Mouse (Mus musculus) testis, adult 10 weeks (tissue): ENCODE data around the gene Rfng. TPM values are rescaled to one million over a fixed set of nuclear protein-coding genes. Genes with fewer than 3 reads are reported as not detected.

Experiments
- polyA plus RNA-seq: library from polyadenylated mRNA; stranded (reverse); fragments of 350-450 nt; fragmentation: Illumina TruSeq; extraction: RNeasy Lipid Tissue Mini Kit (QIAGEN cat#74804); gene quantifications from one replicate; pipeline ENCODE4 v1.2.3, GENCODE M21; 2014; ENCODE audit warnings: low read depth, low replicate concordance

Gene Rfng
- polyA plus RNA-seq = 0.21 TPM

DNA sequence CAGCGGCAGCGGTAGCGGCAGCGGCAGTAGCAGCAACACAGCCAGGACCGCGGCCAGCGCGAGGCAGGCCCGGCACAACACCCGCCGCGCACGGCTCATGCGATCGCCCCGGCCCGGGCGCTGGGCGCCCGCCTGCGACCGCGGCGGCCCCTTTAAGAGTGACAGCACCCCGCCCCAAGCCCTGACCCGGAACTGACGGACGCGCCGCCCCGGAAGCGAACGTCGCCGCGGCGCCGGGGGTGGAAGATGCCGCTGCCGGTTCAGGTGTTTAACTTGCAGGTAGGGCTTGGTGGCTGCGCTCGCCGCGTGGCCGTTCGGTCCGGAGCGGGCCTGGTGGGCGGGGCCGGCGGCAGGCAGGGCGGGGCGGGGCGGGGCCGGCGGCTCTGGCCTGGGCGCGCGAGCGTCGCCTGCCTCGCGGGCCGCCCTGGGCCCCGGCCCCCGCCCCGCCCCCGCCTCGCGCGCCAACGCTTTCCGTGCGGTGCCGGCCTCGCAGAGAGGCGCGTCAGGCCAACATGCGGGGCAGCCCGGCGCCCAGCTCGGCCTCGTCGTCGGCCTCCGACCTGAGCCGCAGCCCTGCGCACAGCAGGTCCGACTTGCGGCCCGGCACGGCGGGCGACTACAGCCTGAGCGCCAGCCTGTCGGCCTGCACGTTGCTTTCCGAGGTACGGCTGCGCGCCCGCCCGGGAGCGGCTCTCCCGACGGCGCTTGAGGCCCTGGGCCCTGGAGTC, at the start of gene Rfng, which contains the start of gene Gps1:
TSS of gene Rfng (minus strand) at position 144 of the 728 bp plus-strand sequence.
TSS of gene Gps1 (plus strand) at position 209 of the 728 bp plus-strand sequence.

GRCm38 (mm10) chr11:120823956-120824786, 40.2 kb upstream of the Rfng start, which contains the start of gene Fasn:
Gene Fasn, minus strand, starts transcription at chr11:120824547.

GRCm38 (mm10) chr11:120795756-120796613, 12.0 kb upstream of the Rfng start, which contains the start of gene Dus1l:
Gene Dus1l, minus strand, starts transcription at chr11:120796403.

DNA sequence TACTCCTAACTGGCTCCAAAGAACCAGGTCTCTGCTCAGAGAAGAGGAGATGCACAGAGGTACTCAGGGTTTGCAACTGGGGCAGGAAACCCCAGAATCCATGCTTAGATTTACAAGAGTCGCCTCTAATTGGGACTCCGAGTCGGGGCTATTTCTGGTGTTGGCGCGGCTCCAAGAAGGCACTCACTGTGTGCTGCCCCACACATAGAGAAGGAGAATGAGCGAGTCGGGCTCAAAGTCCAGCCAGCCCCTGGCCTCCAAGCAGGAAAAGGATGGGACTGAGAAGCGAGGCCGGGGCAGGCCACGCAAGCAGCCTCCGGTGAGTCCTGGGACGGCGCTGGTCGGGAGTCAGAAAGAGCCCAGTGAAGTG, 21.4 kb downstream of the Rfng start, which contains the start of gene Hmga1b:
TSS of gene Hmga1b (plus strand) at position 123 of the 370 bp plus-strand sequence.

GRCm38 (mm10) chr11:120731858-120732680, 51.9 kb downstream of the Rfng start, which contains the start of gene Cbr2:
Gene Cbr2, minus strand, starts transcription at chr11:120732114.

Other genes with a start within 250 kb of the Rfng start
- gene Mcrip1, start 234.5 kb downstream of the Rfng start, polyA plus RNA-seq = 3.2 TPM
- 2.5 TPM for gene Ppp1r27, start 233.1 kb downstream of the Rfng start, polyA plus RNA-seq
- gene P4hb, start 211.0 kb downstream of the Rfng start, polyA plus RNA-seq = 41.5 TPM
- 5.0 TPM for gene Arhgdia, start 202.6 kb downstream of the Rfng start, polyA plus RNA-seq
- gene Alyref, start 185.8 kb downstream of the Rfng start, polyA plus RNA-seq = 15.0 TPM
- gene Anapc11, start 185.8 kb downstream of the Rfng start, polyA plus RNA-seq = 9.5 TPM
- not detected for gene Npb, start 175.7 kb downstream of the Rfng start, polyA plus RNA-seq
- 6.7 TPM for gene Pcyt2, start 166.3 kb downstream of the Rfng start, polyA plus RNA-seq
- 1.2 TPM for gene Sirt7, start 159.0 kb downstream of the Rfng start, polyA plus RNA-seq
- gene Mafg, start 150.6 kb downstream of the Rfng start, polyA plus RNA-seq = 1.8 TPM
- gene Pycr1, start 140.4 kb downstream of the Rfng start, polyA plus RNA-seq = 0.39 TPM
- gene Myadml2, start 136.0 kb downstream of the Rfng start, polyA plus RNA-seq = not detected
- not detected for gene Notum, start 123.0 kb downstream of the Rfng start, polyA plus RNA-seq
- 4.5 TPM for gene Aspscr1, start 111.2 kb downstream of the Rfng start, polyA plus RNA-seq
- gene Cenpx, start 70.5 kb downstream of the Rfng start, polyA plus RNA-seq = 2.4 TPM
- gene Lrrc45, start 70.3 kb downstream of the Rfng start, polyA plus RNA-seq = 0.18 TPM
- gene Rac3, start 62.7 kb downstream of the Rfng start, polyA plus RNA-seq = not detected
- not detected for gene Dcxr, start 56.9 kb downstream of the Rfng start, polyA plus RNA-seq
- 0.66 TPM for gene Cbr2, start 52.1 kb downstream of the Rfng start, polyA plus RNA-seq
- not detected for gene Hmga1b, start 21.4 kb downstream of the Rfng start, polyA plus RNA-seq
- gene Gps1, start 65 bp upstream of the Rfng start, polyA plus RNA-seq = 39.3 TPM
- 9.6 TPM for gene Dus1l, start 12.2 kb upstream of the Rfng start, polyA plus RNA-seq
- gene Fasn, start 40.3 kb upstream of the Rfng start, polyA plus RNA-seq = 0.92 TPM
- gene Ccdc57, start 148.7 kb upstream of the Rfng start, polyA plus RNA-seq = 8.3 TPM
- gene Slc16a3, start 164.3 kb upstream of the Rfng start, polyA plus RNA-seq = 0.07 TPM
- 173 TPM for gene Csnk1d, start 207.1 kb upstream of the Rfng start, polyA plus RNA-seq